Mouse (Mus musculus): ENCODE data around the gene Foxn3.

DNA sequence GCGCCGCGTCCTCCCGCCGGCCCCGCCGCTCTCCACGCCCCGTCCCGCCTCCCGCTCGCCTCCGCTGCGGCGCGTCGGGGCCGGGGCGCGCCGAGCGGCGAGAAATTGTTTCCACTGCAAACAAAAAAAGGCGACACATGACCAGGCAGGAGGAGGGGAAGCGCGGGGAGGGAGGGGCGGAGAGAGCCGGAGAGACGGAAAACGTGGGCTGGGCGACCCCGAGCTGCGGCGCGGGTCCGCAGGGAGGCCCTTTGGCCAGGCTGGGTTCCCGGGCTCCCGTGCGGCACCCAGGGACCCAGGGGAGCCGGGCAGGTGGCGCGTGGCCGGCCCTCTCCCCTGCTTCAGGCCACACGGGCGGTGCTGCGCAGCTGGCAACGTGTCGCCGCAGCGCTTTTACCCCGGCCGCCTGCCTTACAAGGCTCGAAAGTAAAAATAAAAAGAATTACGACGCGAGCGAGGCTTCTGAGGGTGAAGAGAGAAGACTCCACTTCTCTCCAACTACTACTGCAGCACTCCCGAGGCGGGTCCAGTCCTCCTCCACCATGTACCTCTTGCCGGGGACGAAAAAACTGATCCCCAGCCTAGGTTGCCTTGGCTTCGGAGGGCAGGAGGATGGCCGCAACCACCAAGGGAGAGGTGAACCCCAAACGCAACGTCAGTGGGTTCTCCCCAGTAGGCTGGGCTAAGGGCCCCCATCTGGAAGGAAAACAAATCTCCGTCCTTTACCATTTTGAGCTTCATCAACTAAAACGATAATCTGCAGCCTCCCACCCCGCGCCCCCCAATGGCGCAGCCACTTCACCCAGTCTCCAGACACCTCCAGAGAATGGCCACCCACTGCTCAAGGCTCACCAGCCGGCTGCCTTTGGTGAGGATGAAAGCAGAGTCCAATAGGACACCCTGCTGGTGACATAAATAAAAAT, 170.2 kb downstream of the Foxn3 start:
- TF ChIP-seq CTCF (IDR thresholded peaks at IDR 0.05; ENCODE audit: insufficient read depth, low read depth, low read length), result no peak
- TF ChIP-seq POLR2A (IDR thresholded peaks at IDR 0.05; ENCODE audit: insufficient read depth, low read depth, low read length), result peak; percentile 19; the same call in 1 of the 2 replicates

Measured in olfactory bulb, adult 2 months (tissue).